Mouse (Mus musculus) forebrain, embryonic 12.5 days (tissue): ENCODE results near the gene Trnau1ap. TPM values are rescaled to one million over a fixed set of nuclear protein-coding genes. Genes with fewer than 3 reads are reported as not detected.

Experiments used
- ATAC-seq: fragments of 200-750 bp; cut with Nextera tagmentation; 2 replicates; pipeline ENCODE4 v1.8.0; 2017; ENCODE audit warnings: moderate TSS enrichment; ENCODE audit not compliant: low FRiP score
- H3K27ac ChIP-seq: fragments of 300-500 bp; sonication (generic); 2 replicates; pipeline ENCODE4 v1.5.1; 2016; ENCODE audit warnings: mild to moderate bottlenecking
- H3K27me3 ChIP-seq: fragments of 300-500 bp; sonication (generic); 2 replicates; pipeline ENCODE4 v1.6.1; 2016; ENCODE audit warnings: mild to moderate bottlenecking
- H3K36me3 ChIP-seq: fragments of 300-500 bp; sonication (generic); replicated peaks from 2 replicates; pipeline ENCODE4 v1.6.1; 2016; ENCODE audit warnings: mild to moderate bottlenecking
- H3K4me1 ChIP-seq: fragments of 300-500 bp; sonication (generic); 2 replicates; pipeline ENCODE4 v1.6.1; 2016
- H3K4me2 ChIP-seq: fragments of 300-500 bp; sonication (generic); 2 replicates; pipeline ENCODE4 v1.6.1; 2016; ENCODE audit warnings: mild to moderate bottlenecking, moderate library complexity
- H3K4me3 ChIP-seq: fragments of 300-500 bp; sonication (generic); replicated peaks from 2 replicates; pipeline ENCODE4 v1.5.1; 2016; ENCODE audit warnings: mild to moderate bottlenecking
- H3K9ac ChIP-seq: fragments of 300-500 bp; sonication (generic); 2 replicates; pipeline ENCODE4 v1.6.1; 2016; ENCODE audit warnings: mild to moderate bottlenecking
- H3K9me3 ChIP-seq: fragments of 300-500 bp; sonication (generic); 2 replicates; pipeline ENCODE4 v1.6.1; 2016
- WGBS: fragments of 180-500 bp; shearing (Covaris S2); methylation state at CpG from one replicate; pipeline ENCODE4 v1.1.7; 2016; 5-methylcytosine and 5-hydroxymethylcytosine counted together
- polyA plus RNA-seq: library from polyadenylated mRNA; unstranded; fragments of >200 nt; fragmentation: Nextera tagmentation; extraction: Ambion mirVana; gene quantifications from 2 replicates; pipeline ENCODE4 v1.2.1, GENCODE M21; 2016

The Trnau1ap gene
- polyA plus RNA-seq, 1 experiment from 2014 or later, result 88.3 TPM

DNA sequence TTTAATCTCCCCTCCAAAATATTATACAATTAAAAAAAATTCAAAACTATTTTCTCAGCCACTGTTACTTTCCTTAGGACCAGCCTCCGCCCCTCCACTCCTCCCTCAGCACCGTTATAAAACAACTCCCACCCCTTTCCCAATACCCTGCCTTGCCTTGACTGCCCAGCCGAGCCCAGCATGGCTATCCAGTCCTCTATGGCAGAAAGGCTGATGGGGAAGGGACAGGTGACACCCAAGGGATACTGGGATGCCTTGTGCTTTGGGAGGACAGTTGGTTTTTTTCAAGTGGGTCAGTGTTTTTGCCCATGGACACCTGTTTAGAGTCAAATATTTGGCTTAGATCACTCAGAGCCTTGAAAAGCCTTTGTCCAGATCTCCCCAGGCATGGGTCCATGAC is 2.6 kb upstream of the Trnau1ap start:
- no peak overlapping the region for H3K4me3 ChIP-seq
- no peak overlapping the region for H3K9ac ChIP-seq
- H3K27ac ChIP-seq, result no peak overlapping the region
- H3K4me2 ChIP-seq, result no peak overlapping the region
- H3K36me3 ChIP-seq, result peaks cover 51% of the 10 kb centered on the region
- no peaks in the 10 kb centered on the region for H3K27me3 ChIP-seq
- H3K4me1 ChIP-seq, result peaks cover 11% of the 10 kb centered on the region
- no peak for ATAC-seq
- H3K9me3 ChIP-seq, result no peaks in the 10 kb centered on the region
- WGBS, result 86% methylated on average over 3 of the region's 3 CpGs

DNA sequence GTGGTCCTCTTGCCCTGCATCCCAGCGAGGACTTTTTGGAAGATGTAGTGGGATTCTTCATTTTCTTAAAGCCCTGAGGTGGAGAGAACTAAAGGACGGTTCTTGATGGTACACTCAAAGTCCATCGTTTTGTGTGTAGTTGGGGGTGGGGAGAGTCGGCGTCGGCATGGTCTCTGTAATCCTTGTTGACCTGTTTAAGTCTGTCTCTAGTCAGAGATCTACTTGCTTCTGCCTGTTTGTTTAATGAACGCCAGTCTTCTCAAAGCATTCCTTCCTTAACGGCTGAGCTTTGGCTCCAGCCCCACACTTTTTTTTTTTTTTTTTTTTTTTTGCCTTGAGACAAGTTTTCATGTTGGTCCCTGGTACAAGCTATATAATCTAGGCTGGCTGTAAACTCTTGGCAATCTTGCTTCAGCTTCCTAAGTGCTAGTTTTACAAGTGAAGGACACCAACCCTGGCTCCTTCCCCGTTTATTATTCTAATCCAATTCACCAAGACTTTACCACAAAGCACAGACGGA is 557 bp upstream of the Trnau1ap start:
- Histone ChIP-seq H3K9ac (peak overlapping the region; percentile 87), H3K27ac (peak overlapping the region; percentile 85), H3K4me1 (peaks cover 11% of the 10 kb centered on the region), H3K4me2 (peak overlapping the region; percentile 76), H3K9me3 (no peaks in the 10 kb centered on the region), H3K27me3 (no peaks in the 10 kb centered on the region), H3K36me3 (peaks cover 46% of the 10 kb centered on the region), H3K4me3 (peak overlapping the region; percentile 75)
- WGBS, result 6% methylated on average over 10 of the region's 10 CpGs
- no peak for ATAC-seq

DNA sequence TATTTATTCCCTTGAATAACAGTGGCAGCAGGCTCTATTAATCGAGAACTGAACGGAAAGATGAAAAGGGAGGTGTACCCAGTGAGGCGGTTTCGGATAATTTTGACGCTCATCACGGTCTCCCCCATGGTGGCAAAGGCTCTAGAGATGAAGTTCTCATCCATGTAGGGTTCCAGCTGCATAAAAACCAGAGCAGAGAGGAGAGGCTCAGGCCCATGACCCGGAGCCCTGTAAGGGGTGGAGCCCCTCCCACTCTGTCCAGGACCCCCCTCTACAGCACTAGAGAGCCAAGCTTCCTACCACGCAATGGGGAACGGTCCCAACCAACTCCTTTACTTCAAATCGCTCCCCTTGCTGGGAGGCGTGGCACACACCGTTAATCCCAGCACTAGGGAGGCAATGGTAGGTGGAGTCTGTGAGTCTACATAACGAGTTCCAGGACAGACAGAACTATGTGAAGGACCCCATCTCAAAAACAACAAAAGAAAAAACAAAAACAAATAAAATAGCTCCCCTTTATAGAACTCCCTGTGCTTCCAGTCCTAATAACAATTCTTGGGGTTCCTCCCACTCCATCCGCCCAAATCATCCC is 851 bp downstream of the Trnau1ap start:
- 41% methylated on average over 14 of the region's 14 CpGs for WGBS
- H3K4me2 ChIP-seq, result peak overlapping the region; percentile 76
- H3K9me3 ChIP-seq, result no peaks in the 10 kb centered on the region
- no peaks in the 10 kb centered on the region for H3K27me3 ChIP-seq
- peak overlapping the region; percentile 85; the same call in 1 of the 2 replicates for H3K27ac ChIP-seq
- peak overlapping the region; percentile 75 for H3K4me3 ChIP-seq
- no peak for ATAC-seq
- peaks cover 11% of the 10 kb centered on the region for H3K4me1 ChIP-seq
- H3K9ac ChIP-seq, result peak overlapping the region; percentile 87
- H3K36me3 ChIP-seq, result peaks cover 46% of the 10 kb centered on the region

DNA sequence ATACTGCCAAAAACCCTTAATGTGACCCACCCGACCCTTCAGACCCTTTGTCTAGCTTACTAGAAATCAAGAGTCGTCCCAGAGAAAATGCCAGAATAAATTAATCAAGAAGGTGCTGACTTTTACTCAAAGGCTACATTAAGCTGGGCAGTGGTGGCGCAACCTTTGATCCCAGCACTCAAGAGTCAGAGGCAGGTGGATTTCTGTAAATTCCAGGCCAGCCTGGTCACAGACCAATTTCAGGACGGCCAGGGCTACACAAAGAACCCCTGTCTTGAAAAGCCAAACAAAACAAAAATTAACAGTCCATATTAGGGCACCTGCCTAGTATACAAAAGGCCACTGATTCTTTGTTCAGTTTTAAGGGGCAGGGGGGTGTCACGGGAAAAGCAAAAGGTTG is 2.9 kb downstream of the Trnau1ap start:
- Histone ChIP-seq H3K36me3 (peaks cover 36% of the 10 kb centered on the region), H3K27me3 (no peaks in the 10 kb centered on the region), H3K4me3 (no peak overlapping the region), H3K27ac (no peak overlapping the region), H3K9me3 (no peaks in the 10 kb centered on the region), H3K4me2 (no peak overlapping the region), H3K9ac (no peak overlapping the region), H3K4me1 (peaks cover 11% of the 10 kb centered on the region)
- no peak for ATAC-seq
- WGBS, result 78% methylated on average over 5 of the region's 5 CpGs

DNA sequence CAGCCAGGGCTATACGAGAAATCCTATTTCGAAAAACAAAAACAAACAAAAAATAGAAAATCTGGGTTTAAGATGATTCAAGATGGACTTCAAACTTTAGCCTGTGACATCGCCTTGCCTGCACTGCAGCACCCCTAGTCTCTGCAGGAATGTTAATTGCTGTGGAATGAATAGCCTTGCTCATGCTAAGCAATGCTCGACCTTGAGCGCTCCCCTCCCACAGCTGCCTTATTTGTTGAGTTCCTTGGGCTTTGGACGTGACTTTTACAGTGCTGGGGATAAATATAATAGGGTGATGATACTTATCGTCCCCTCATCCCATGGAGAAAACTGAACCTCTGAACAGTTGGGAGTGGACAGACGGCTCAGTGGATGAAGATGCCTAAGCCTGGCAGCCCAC is 13.6 kb downstream of the Trnau1ap start:
- H3K4me3 ChIP-seq, result no peak overlapping the region
- peaks cover 78% of the 10 kb centered on the region for H3K36me3 ChIP-seq
- 88% methylated on average over 8 of the region's 8 CpGs for WGBS
- ATAC-seq, result no peak
- no peak overlapping the region for H3K9ac ChIP-seq
- H3K27ac ChIP-seq, result no peak overlapping the region
- no peak overlapping the region for H3K4me2 ChIP-seq
- H3K27me3 ChIP-seq, result no peaks in the 10 kb centered on the region
- 0 out of 2 replicates have a peak, but pooled peaks cover 2% of the 10 kb centered on the region for H3K4me1 ChIP-seq
- no peaks in the 10 kb centered on the region for H3K9me3 ChIP-seq

DNA sequence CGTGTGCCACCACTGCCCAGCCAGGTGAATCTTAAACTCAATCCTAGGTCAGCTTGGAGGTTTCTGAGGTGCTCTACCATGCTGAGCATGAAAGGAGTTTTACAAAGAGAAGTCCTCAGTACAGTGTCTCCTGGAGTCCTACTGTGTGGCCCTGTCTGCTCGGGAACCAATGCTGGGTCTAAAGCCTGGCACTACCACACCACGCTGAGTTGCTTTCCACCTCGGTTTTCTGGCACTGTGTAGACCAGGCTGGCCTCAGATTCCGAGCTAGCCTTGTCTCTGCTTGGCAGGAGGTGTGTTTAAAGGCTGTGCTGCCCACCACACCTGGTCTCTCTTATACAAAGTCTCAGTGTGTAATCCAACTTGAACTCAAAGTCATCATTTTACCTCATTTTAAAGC is 16.7 kb downstream of the Trnau1ap start:
- H3K27me3 ChIP-seq, result no peaks in the 10 kb centered on the region
- H3K9ac ChIP-seq, result no peak overlapping the region
- no peak overlapping the region for H3K4me2 ChIP-seq
- no peaks in the 10 kb centered on the region for H3K9me3 ChIP-seq
- ATAC-seq, result no peak
- peaks cover 17% of the 10 kb centered on the region for H3K4me1 ChIP-seq
- peaks cover 64% of the 10 kb centered on the region for H3K36me3 ChIP-seq
- no peak overlapping the region for H3K4me3 ChIP-seq
- WGBS, result 88% methylated on average over 5 of the region's 5 CpGs
- H3K27ac ChIP-seq, result no peak overlapping the region

DNA sequence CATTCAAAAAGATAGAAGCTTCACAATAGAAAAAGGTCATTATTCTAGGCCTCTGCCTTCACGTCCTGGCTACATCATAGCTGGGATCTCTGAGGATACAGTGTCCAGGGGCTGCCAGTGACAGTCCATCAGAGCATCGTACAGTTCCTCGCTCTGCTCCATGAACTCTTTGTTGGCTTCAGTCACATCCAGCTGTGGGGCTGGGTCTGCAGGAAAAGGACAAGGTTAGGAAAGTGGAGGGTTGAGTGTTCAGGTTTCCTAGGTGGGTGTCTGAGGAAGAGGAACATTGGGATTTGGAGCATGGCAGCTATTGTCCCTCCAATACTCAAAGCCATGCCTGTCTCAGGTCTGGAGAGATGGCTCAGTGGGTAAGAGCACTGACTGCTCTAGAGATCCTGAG is 17.5 kb downstream of the Trnau1ap start:
- Histone ChIP-seq H3K4me1 (peaks cover 17% of the 10 kb centered on the region), H3K9me3 (no peaks in the 10 kb centered on the region), H3K36me3 (peaks cover 56% of the 10 kb centered on the region), H3K4me2 (no peak overlapping the region), H3K9ac (no peak overlapping the region), H3K27me3 (no peaks in the 10 kb centered on the region), H3K4me3 (no peak overlapping the region), H3K27ac (no peak overlapping the region)
- ATAC-seq, result no peak
- WGBS, result 46% methylated on average over 3 of the region's 3 CpGs

DNA sequence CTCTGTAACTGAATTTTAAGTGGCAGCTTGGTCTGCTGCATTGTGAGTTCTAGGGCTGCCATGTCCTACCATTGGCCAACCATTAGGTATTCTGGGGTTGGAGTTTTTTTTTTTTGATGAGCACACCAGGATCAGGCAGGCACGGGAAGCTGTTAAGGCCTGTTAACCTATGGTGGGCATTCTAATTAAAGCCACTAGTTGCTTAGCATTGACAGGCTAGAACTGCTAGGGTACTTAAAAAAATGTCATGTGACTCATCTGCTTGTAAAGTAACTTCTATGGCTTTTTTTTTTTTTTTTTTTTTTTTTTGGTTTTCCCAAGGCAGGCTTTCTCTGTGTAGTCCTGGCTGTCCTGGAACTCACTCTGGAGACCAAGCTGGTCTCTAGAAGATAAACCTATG is 18.1 kb downstream of the Trnau1ap start:
- peaks cover 15% of the 10 kb centered on the region for H3K4me1 ChIP-seq
- no peak overlapping the region for H3K4me3 ChIP-seq
- no peaks in the 10 kb centered on the region for H3K27me3 ChIP-seq
- H3K9me3 ChIP-seq, result no peaks in the 10 kb centered on the region
- H3K9ac ChIP-seq, result no peak overlapping the region
- no peak for ATAC-seq
- H3K27ac ChIP-seq, result no peak overlapping the region
- H3K36me3 ChIP-seq, result peaks cover 50% of the 10 kb centered on the region
- 31% methylated on average over 1 of the region's 1 CpGs for WGBS
- no peak overlapping the region for H3K4me2 ChIP-seq

DNA sequence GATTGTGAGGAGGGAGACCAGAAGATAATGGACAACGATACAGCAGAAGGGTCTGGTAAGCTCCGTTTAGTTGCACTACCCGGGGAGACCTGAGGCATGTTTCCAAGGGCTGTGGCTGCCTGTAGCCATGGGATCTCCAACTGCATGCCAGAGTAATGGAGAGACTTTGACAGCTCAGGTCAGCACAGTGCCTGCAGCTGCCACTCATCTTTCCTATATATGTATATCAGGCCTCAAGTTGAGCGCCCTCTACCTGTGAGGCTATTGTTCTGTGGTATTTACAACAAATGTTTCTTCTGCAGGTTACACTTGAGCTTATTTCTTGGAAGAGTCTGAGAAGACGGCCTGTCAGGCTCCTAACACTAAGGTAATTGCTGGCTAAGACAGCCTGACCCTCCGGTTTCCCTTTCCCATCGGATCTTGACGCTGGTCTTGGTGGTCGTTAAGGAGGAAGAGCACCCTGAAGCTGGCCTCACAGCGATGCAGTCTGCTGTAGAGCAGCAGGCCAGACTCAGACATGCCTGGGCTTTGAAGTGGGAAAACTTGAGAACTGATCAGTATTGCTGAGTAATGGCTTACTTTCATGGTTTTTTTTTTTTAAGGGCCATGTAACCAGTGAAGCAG is 19.4 kb downstream of the Trnau1ap start:
- H3K36me3 ChIP-seq, result peaks cover 44% of the 10 kb centered on the region
- peak; percentile 35; the same call in 1 of the 2 replicates for ATAC-seq
- no peaks in the 10 kb centered on the region for H3K27me3 ChIP-seq
- peak overlapping the region; percentile 71 for H3K4me3 ChIP-seq
- H3K9me3 ChIP-seq, result no peaks in the 10 kb centered on the region
- H3K4me2 ChIP-seq, result peak overlapping the region; percentile 86
- peak overlapping the region; percentile 85 for H3K9ac ChIP-seq
- WGBS, result 28% methylated on average over 10 of the region's 10 CpGs
- H3K4me1 ChIP-seq, result peaks cover 15% of the 10 kb centered on the region
- H3K27ac ChIP-seq, result peak overlapping the region; percentile 85

DNA sequence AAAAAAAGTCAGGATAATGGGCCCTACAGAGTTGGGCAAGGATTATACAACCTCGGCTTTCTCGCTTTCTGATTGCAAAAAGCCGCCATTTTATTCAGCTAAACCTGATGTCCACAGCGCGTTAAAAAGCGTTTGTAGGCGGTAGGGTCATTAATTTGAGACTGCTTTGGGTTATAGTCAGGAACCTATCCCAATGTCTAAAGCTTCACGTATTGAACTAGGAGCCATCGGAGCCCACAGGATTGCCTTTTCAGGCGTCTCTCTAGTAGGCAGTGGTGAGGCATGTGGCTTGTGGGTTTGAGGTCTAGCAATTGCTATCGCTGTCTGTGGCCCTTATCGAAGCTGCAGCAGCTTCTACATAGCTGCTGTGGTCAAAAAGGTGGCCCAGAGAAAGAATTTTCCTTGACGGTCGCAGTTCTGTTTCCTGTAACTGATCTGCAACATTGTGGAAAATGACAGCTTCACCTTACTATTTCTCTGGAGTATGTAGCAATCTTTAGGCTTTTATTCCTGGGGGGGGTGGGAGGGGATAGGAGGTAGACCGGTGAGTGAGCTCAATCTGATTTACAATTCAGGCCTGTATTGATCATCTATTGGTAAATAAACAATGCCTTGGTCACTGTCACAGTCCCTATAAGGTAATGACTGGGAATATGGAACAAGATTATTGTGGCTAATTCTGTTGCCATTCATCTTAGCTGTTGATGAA is 20.0 kb downstream of the Trnau1ap start:
- Histone ChIP-seq H3K27me3 (no peaks in the 10 kb centered on the region), H3K4me1 (peaks cover 15% of the 10 kb centered on the region), H3K4me2 (peak overlapping the region; percentile 86), H3K9ac (peak overlapping the region; percentile 85), H3K36me3 (peaks cover 43% of the 10 kb centered on the region), H3K9me3 (no peaks in the 10 kb centered on the region), H3K27ac (peak overlapping the region; percentile 85), H3K4me3 (peak overlapping the region; percentile 71)
- under 1% methylated on average over 15 of the region's 15 CpGs for WGBS
- ATAC-seq, result no peak

DNA sequence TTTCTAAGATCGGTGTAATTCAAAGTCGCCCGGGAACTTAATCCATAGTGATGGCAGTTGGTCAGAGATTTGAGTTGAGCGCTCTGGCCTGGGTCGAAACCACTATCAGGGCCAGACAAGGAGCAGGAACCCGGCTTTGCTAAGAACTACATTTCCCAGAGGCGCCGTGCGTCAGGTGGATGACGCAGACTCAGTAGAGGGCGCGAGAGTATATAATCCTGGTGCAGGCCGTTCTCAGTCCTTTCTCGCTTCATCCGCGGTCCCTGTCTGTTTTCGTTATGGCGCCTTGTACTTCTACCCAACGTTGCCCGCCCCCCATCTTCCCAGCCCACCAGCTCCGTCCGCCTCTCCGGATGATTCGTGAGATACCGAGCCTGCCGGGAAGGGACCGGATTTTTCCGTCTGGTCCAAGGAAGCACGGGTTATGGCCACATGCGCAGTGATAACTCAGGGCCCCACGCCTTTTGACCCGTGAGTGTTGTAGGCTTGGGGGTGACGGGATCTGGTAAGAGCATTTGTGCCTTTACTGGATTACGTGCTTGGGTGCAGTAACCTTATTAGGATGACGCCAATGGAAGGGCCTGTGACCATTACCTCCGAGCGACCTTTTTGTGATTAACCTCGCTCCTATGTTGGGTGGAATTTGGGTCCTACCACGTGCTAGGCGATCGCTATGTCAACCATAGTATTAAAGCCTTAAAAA is 20.8 kb downstream of the Trnau1ap start:
- ATAC-seq, result peak; percentile 95

DNA sequence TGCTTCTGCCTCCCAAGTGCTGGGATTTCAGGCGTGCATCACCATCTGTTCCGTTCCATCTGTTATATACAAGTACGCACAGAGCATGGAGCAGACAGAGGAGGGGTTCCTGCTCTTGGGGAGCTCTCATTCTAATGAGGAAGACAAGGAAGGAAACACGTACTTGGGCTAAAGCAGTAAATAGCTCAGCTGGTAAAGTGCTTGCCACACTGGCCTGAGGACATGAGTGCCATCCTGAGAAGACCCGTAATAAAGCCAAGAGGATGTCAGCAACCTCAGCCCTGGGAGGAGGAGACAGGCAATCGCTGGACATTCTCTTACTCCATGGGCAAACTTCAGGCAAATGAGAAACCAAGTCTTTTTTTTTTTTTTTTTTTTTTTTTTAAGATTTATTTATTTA is 23.3 kb downstream of the Trnau1ap start:
- peaks cover 13% of the 10 kb centered on the region for H3K36me3 ChIP-seq
- WGBS, result 82% methylated on average over 6 of the region's 6 CpGs
- H3K4me3 ChIP-seq, result no peak overlapping the region
- no peak overlapping the region for H3K9ac ChIP-seq
- no peak overlapping the region for H3K27ac ChIP-seq
- ATAC-seq, result no peak
- H3K9me3 ChIP-seq, result no peaks in the 10 kb centered on the region
- H3K4me1 ChIP-seq, result peaks cover 23% of the 10 kb centered on the region
- no peaks in the 10 kb centered on the region for H3K27me3 ChIP-seq
- no peak overlapping the region for H3K4me2 ChIP-seq

More for the DNA sequence above, 20.8 kb downstream of the Trnau1ap start:
- Histone ChIP-seq H3K9ac (peak overlapping the region; percentile 85), H3K27ac (peak overlapping the region; percentile 85), H3K27me3 (no peaks in the 10 kb centered on the region), H3K4me1 (peaks cover 15% of the 10 kb centered on the region), H3K4me3 (peak overlapping the region; percentile 71), H3K9me3 (no peaks in the 10 kb centered on the region), H3K4me2 (peak overlapping the region; percentile 86), H3K36me3 (peaks cover 36% of the 10 kb centered on the region)
- 1% methylated on average over 41 of the region's 41 CpGs for WGBS
